Mouse (Mus musculus): Measurements from ENCODE around the gene Apoc3.

Apoc3 gene

DNA sequence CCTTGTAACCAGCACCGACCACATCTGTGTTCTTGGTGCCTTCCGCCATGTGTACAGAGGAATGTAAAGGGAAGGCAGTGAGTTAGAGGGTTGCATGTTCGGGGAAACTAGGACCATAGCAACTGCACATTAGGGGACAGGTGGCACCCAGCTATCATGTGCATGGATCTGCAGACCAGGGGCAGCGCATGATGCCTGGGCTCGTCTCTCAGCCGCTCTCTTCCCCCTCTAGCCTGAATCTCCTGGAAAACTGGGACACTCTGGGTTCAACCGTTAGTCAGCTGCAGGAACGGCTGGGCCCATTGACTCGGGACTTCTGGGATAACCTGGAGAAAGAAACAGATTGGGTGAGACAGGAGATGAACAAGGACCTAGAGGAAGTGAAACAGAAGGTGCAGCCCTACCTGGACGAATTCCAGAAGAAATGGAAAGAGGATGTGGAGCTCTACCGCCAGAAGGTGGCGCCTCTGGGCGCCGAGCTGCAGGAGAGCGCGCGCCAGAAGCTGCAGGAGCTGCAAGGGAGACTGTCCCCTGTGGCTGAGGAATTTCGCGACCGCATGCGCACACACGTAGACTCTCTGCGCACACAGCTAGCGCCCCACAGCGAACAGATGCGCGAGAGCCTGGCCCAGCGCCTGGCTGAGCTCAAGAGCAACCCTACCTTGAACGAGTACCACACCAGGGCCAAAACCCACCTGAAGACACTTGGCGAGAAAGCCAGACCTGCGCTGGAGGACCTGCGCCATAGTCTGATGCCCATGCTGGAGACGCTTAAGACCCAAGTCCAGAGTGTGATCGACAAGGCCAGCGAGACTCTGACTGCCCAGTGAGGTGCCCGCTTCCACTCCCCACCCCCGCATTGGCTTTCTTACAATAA is 5.6 kb downstream of the Apoc3 start:
- peak; percentile 89 to 93 for DNase-seq

DNA sequence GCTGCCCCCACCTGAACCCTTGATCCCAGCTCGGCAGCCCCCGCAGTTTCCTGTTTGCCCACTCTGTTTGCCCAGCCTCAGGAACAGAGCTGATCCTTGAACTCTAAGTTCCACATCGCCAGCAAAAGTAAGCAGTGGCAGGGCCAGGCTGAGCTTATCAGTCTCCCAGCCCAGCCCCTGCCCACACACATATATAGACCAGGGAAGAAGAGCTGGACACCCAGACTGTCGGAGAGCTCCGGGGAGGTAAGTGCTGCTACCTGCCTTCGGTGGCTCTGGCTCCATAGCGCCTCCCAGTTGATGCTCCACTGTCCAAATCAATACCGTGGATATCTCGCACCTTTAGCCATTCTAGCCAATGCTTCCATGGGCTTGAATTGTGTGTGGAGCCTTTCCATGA is 6.9 kb downstream of the Apoc3 start, which contains the start of gene Apoa1:
Gene Apoa1 (plus strand): TSS at position 90 of the 400 bp plus-strand sequence.
- no peak for DNase-seq

DNA sequence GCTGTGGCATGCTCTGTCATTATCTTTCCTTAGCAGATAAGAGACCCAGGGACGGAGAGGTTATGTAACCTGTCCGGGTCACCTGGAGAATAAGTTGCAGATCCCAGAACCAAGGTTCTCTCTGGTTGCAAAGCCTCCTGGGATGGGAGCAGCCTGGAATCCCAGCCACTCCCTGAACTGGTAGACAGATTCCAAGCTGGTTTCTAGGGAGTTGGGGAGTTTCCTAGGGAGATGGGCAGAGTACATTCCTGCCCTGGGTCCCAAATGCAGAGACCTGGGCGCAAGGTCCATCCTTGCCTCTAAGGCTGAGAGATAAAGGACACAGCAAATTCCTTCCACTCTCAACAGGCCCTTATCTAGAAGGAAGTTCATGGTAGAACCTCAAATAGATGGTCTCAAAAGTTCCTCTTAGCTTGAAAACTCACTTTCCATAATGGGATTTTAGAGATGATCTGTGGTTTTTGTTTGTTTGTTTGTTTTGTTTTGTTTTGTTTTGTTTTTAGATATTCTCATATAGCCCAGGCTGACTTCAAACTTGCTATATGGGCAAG is 8.3 kb downstream of the Apoc3 start:
- no peak for DNase-seq

DNA sequence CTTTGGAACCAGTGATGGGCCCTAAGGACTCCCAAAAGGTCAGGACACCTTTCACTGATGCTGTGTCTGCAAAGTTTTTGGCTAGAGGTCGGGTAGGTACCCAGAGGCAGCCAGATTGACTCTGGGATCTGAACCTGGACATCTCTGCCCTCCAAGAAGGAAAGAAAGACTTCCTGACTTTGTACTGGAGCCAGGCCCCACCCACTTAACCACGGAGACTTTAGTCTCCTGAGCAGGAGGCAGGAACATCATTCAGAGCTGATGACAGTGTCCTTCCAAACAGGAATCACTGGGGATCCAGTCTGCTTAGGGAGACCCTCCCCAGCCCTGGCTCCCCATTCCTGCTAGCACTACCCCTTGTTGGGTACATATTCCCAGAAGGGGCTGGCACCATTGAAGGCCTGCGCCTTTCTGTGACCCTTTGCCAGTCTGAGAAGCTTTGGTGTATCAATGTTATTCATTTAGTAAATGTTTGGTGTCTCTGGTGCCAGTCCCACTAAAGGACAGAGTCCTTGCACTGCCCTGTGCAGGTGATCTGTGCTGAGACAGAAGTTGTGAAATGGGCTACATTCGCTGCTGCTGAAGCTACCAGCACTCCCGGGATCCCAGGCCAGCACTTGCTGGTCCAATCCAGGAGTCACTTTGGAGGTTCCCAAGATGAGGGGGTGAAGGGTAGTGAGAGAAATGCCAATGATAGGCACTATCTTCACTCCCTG is 10.3 kb downstream of the Apoc3 start:
- DNase-seq = peak; percentile 38 to 59

DNA sequence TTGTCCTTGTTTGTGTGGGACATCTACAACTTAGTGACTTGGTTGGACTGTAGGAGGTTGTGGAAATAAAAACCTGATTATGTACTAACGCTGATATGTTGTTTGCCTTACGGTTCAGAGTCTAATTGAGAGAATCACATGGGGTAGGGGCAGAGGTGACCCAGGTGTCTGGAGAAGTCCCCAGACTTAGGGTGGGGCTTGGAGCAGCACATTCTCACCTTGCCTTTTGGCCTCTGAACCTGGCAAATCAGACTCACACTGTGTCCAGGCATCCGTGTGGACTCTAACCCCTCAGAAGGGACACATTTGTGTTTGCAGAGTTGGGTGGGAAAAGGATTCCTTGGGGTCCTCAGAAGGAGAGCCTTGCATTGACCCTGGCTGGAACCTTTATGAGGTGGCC is 11.3 kb downstream of the Apoc3 start:
- DNase-seq = peak in 1 of 2 experiments; percentile 61

DNA sequence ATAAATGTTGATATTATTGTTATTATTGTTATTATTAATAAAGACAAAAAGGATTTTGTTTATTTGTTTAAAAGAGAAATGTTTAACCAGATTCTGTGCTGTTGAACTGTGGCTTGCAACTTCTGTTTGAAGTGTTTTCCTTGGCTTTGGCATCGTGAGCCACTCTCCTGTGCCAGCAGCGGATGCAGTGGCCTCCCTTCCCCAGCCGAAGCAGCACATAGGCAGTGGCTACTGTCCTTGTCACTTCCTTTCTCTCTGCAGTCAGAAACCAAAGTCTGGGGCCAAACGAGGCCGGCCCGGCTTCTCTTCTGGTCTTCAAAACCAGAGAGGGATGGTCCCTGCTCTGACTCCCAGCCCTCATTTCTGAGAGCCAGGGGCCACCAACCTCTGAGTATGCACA is 12.3 kb downstream of the Apoc3 start:
- DNase-seq = peak; percentile 31 to 61

DNA sequence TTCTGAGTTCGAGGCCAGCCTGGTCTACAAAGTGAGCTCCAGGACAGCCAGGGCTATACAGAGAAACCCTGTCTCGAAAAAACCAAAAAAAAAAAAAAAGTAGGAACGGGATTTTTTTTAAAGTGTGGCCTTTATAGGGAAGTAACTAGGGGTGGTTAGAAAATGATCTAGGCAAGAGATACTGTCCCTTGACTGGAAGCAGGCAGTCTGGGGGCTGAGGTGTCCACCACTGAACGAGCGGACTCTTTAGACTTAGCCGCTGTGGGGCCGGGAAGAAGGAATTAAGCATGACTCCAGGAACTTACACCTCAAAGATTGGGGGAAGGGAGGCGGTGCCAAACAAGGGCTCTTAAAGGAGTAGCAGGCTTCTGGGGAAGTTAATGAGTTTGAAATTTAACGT is 17.3 kb downstream of the Apoc3 start:
- no peak for DNase-seq

DNA sequence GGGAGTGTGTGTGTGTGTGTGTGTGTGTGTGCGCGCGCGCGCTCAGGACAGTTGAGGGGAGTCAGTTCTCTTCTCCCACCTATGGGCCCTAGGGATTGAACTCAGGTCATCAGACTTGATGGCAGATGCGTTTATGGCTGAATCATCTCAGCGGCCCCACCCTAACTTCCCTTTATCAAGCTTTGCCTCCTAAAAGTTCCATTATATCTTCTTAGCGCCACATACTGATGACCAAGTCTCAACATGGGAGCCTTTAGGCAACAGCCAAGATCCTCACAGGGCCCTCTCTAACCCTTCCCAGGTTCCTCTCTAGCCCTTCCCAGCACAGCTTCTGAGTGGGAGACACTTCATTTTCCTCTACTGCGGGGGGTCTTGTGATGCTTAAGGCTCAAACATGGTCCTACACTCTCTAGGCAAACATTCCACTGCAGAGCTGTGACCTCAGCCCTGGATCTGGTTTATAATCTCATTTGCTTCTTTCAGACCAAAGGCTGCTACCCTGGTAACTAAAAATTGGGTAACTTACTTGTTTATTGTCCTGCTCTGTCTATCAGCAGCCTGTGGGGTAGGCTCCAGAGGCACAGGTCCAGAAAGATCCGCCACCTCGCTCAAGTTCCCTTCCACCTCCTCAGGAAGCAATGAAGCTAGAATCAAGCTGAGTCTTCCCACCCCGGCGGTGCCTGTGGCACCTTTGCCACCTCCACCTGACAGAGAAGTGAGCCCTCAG is 18.5 kb downstream of the Apoc3 start:
- DNase-seq = no peak

DNA sequence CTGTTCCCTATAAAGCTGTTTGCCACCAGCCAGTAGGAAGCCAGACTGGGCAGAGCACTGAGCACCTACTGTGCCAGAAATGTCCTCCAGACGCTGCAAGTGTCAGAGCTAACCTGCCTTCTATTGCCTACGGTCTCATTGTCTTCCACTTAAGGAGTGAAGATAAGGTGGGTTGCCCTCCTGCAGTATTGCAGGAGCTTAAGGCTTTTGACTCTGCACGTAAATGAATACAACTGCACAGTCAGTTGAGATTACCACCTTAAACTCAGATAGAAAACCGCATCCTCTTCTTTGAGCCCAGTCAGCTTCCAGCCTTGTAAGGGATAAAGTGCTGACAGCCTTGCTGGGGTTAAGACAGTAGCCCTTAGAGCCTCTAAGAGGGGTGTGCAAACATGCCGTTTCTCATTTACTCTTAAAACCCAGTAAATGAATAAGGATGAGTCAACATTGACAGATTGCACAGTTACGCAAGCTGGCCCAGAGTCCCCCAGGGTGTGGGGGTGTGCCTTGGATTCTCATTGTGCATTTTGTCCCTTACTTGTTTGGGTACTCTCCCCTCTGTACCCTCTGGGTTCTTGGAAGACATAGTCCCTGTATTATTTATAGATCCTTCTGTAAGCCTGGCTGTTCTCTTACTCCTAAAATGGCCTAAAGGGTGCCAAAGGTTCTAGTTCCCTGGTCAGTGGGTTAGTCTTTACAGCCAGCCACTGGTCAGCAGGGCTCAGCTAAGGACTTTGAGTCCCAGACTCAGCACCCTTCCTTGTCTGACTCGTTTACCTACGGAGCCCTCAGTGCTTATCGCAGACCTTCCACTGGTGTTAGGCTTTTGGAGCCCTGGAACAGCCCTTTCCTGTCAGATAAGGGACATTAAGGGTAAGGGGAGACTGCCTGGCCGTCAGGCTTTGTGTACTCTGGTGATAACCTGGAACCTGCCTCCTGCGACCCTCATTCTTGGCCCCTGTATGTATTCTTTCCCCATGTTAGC is 19.8 kb downstream of the Apoc3 start:
- DNase-seq = peak; percentile 30 to 73

DNA sequence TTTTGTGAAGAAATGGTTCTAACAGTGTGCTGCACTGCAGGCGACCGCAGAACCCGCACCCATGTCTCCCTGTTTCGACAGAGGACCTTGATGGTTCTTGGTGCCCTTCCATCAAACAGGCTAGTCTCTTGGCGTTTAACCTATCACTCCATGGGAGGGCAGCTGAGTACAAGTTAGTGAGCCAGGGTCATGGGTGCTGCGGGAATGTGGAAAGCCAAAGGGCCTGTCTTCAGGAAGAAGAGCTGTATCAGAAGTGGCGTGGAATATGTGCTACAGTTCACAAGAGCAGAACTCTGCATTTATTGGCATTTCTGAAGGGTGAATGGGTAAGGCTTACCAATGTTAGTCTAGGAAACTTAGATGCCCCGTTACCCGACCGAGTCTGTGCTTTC is 20.5 kb downstream of the Apoc3 start:
- peak in 1 of 2 experiments; percentile 31 for DNase-seq

DNA sequence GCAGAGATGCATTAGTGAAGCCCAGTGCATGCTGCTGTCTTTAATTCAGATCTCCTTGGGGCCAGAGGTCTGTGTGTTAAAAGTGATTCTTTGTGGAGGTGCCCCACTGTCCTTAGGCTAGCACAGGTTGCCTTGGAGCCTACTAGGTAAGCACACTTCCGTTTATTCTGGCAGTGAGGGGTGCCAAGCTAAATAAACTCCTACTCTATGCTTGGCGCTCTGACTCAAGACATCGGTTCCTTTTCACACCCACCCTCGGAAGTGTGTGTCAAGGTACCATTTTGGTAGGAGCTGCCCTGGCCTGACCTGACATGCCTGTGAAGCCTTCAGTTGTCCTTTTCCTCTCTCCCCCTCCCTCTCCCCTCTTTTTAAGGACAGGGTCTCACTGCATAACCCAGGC is 21.2 kb downstream of the Apoc3 start:
- DNase-seq = peak in 1 of 2 experiments; percentile 22

DNA sequence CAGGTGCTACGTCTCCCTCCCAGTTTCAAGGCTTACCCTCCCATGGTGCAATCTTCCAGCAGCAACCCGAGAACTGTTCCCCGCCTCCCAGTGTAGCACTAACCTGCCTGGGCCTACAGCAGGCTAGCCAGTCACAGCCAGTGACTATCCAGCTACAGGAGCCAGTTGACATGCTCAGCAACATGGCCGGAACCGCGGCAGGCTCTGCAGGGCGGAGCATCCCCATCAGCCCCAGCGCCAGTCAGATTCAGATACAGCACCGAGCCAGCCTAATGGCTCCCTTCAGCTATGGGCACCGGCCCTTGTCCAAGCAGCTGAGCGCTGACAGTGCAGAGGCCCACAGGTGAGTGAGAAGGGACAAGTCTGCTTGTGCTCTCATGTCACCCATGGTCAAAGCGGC is 25.0 kb downstream of the Apoc3 start:
- DNase-seq = peak in 1 of 2 experiments; percentile 37

DNA sequence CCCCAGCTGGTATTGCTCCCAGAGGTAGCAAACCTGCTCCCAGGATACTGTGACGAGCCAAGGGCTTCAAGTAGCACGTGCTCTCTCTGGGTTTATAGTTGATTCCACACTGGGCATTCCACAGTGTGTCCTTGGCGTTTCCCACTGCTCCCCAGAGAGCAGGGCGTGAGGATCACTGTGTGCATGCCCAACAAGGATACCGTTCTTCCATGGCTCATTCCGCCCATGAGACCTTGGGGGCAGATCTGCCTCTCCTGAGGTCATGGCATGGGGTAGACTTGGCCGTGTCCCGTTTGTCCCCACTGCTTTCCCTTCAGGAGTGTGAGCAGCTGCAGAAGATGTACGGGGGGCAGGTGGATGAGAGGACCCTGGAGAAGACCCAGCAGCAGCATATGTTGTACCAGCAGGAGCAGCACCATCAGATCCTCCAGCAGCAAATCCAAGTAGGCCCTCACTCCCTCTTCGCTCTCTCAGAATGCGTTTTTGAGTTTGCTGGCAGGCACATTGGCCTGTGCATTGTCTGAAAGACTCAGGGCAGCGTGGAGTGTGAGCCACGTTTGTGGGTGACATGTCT is 26.9 kb downstream of the Apoc3 start:
- DNase-seq = peak in 1 of 2 experiments; percentile 36

DNA sequence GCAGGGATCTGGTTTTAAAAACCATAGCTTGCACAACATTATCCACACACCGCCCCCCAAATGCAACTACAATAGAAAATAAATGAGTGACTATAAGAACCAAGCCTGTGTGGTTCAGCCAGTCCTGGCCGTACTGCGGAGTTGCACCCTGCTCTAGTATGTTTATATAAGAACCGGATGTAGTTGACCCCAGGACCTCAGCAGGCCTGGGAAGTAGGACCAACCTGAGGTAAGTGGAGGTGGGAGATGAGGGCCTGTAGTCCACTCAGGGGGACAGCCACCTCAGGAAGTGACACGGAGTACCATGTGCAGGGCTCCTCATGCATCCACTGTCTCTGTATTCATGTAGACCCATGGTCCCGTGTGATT is 28.0 kb downstream of the Apoc3 start:
- DNase-seq = peak in 1 of 2 experiments; percentile 58

DNA sequence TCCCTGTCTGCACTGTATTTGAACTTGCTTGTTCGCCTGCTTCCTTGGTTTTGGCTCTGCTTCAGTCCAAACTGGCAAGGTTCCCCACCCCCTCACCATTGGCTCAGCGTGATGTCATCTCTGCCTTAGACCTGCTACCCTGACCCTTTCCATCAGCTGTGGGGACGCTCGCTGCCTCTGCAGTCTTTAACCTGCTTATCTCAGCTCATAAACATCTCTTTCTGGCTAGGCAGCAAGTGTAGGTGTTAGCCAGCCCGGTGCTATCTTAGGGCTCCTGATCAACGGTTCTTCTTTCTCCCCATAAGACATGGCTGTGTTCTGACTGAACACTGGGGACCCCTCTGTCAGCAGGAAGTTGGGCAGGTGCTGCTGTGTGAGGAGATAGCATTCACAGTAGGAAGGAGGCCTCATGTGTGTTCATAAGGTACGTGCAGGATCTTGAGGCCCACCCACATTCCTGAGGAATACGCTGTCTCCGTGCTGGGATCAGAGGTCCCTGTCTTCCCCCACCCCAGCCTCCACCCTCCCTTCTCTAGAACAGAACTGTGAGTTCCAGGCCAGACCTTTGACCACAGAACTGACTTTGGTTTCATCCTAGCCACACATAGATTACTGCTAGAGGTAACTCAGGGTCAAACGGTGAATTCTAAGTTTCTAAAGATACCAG is 28.5 kb downstream of the Apoc3 start:
- peak; percentile 76 to 90 for DNase-seq

DNA sequence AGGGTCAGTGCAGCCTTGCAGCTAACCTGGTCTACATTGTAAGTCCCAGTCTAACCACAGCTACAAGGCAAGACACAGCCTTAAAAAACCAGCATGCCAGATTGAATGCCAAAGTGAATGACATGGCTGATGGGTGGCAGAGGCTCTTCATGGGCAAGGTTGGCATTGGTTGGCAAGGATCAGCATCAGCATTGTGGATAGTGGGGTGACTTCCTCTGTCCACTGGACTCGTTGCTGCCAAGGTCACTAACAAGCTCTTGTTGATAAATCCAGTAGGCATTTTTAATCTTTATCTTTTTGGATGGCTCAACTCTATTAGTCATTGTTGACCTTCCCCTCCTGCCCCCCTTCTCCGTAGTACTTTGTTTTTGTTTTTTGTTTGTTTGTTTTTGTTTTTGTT is 35.8 kb downstream of the Apoc3 start:
- DNase-seq = no peak

DNA sequence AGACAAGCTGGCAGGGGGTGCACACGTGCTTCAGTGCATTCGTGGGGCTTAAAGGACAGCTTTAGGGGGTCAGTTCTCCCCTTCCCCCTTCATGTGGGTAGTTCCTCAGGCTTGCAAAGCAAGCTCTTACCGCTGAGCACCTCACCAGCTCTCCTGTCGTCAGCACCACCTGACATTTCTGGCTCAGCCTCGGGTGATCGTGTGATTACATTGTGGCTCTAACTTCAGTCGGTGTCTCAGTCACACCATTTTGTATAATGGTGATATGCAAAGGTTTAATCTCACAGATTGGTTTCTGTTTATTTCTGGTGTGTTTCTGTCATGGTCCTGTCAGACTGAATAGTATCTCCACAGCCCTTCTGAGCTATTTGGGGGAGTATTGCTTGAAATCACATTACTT is 36.5 kb downstream of the Apoc3 start:
- DNase-seq = no peak

DNA sequence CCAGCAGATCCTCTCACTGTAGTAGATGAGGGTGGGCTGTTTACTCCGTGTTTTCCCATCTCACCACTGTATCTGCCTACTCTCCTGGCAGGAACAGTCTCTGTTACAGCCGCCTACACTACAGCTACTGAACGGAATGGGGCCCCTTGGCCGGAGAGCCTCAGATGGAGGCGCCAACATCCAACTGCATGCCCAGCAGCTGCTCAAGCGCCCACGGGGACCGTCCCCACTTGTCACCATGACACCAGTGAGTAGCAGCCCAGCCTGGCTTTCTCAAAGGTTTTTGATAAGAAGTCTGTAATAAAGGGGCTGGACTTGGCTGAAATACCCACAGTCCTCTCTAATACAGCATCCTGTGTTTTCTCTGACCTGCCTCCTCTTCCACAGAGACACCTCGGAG is 37.0 kb downstream of the Apoc3 start:
- DNase-seq = no peak

DNA sequence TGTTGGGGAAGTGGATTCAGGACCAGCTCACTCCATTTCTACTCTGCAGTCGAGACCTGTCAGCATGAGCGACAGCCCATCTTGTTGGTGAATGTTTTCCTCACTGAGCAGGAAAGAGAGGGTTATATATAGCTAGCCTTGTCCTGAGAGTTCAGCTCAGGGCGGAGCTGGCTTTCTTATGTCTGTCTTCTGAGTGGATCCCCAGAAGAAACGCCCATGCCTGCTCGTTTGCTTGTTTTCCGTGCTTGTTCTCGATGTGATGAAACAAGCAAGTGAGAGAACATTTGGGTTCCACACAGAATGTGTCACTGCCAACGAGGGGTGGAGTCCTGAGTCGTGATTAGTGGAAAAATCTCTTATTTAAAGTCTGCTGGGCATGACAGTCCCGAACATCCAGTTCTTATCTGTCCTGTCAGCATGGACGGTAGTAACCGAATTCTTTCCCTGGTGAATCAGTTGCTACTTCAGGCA is 38.7 kb downstream of the Apoc3 start:
- DNase-seq = peak; percentile 26 to 73

DNA sequence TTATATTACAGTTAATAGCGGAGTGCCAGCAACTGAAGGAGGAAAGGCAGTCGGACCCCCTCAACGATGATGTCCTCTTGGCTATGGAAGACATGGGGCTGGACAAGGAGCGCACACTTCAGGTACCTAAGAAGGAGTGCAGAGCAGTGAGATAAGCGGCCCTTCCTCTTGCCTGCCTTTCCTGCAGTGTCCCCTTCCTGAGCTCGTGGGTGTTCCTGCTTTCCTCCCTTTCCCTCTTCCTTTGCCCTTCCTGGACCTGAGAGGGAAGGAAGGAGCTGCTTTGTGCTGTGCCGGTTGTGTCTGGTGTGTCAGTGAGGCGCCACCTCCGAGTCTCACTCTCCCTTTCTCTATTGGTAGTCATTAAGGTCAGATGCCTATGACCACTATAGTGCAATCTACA is 40.6 kb downstream of the Apoc3 start:
- DNase-seq = no peak

DNA sequence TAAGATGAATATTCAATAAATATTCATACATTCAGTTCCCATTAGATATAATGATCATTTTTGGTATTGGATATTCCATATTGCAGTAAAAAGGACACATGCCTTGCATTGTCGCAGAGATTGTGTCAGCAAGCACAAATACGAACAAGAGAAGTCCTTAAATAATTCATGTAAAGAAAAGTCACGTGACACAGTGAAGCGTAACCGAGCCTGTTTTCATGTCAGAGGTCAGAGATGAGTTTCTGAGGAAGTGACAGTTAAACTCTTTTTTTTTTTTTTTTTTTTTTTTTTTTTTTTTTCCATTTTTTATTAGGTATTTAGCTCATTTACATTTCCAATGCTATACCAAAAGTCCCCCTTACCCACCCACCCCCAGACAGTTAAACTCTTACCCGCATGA is 42.8 kb downstream of the Apoc3 start:
- no peak for DNase-seq

All from kidney, postnatal 25 days (tissue).